Mouse (Mus musculus) liver, embryonic 15.5 days (tissue): Measurements from ENCODE around the gene Pigw. TPM values are rescaled to one million over a fixed set of nuclear protein-coding genes. Genes with fewer than 3 reads are reported as not detected.
"Not testable (repeated sequence)": the region's sequence is repeated elsewhere in the genome, so short reads cannot be mapped to it uniquely, and the experiment has no call there.

Experiments used
- ATAC-seq: fragments of 200-750 bp; cut with Nextera tagmentation; 2 replicates; pipeline ENCODE4 v1.8.0; 2017; ENCODE audit warnings: moderate number of reproducible peaks, mild to moderate bottlenecking, moderate library complexity; ENCODE audit not compliant: insufficient read depth
- H3K27ac ChIP-seq: fragments of 300-500 bp; sonication (generic); replicated peaks from 2 replicates; pipeline ENCODE4 v1.5.1; 2015; ENCODE audit warnings: mild to moderate bottlenecking, inconsistent platforms
- H3K27me3 ChIP-seq: fragments of 300-500 bp; sonication (generic); 2 replicates; pipeline ENCODE4 v1.6.1; 2015; ENCODE audit warnings: mild to moderate bottlenecking, inconsistent platforms
- H3K36me3 ChIP-seq: fragments of 300-500 bp; sonication (generic); replicated peaks from 2 replicates; pipeline ENCODE4 v1.6.1; 2015; ENCODE audit warnings: moderate library complexity, mild to moderate bottlenecking, inconsistent platforms
- H3K4me1 ChIP-seq: fragments of 300-500 bp; sonication (generic); replicated peaks from 2 replicates; pipeline ENCODE4 v1.6.1; 2015; ENCODE audit warnings: inconsistent platforms
- H3K4me2 ChIP-seq: fragments of 300-500 bp; sonication (generic); 2 replicates; pipeline ENCODE4 v1.6.1; 2015; ENCODE audit warnings: moderate library complexity, mild to moderate bottlenecking, inconsistent platforms
- H3K4me3 ChIP-seq: fragments of 300-500 bp; sonication (generic); replicated peaks from 2 replicates; pipeline ENCODE4 v1.5.1; 2015; ENCODE audit warnings: mild to moderate bottlenecking, inconsistent platforms
- H3K9ac ChIP-seq: fragments of 300-500 bp; sonication (generic); 2 replicates; pipeline ENCODE4 v1.6.1; 2015; ENCODE audit warnings: moderate library complexity, mild to moderate bottlenecking, inconsistent platforms
- H3K9me3 ChIP-seq: fragments of 300-500 bp; sonication (generic); replicated peaks from 2 replicates; pipeline ENCODE4 v1.6.1; 2016; ENCODE audit warnings: inconsistent platforms
- WGBS: fragments of 180-500 bp; shearing (Covaris S2); methylation state at CpG from one replicate; pipeline ENCODE4 v1.1.7; 2015; ENCODE audit warnings: mixed read lengths; ENCODE audit not compliant: insufficient replicate concordance; 5-methylcytosine and 5-hydroxymethylcytosine counted together
- microRNA-seq: library from miRNA; unstranded; fragments of <30 nt; microRNA quantifications from one replicate; pipeline ENCODE4, GENCODE M21; 2016
- polyA plus RNA-seq: library from polyadenylated mRNA; unstranded; fragments of >200 nt; fragmentation: Nextera tagmentation; extraction: Ambion mirVana; gene quantifications from 2 replicates; pipeline ENCODE4 v1.2.1, GENCODE M21; 2015

Gene Pigw
- polyA plus RNA-seq, 1 experiment from 2014 or later: 1.2 TPM

GRCm38 (mm10) chr11:84855285-84855684, 24.8 kb downstream of the Pigw start:
- Histone ChIP-seq H3K27me3 (no peaks in the 10 kb centered on the region), H3K36me3 (peaks cover 91% of the 10 kb centered on the region), H3K4me1 (no peaks in the 10 kb centered on the region), H3K9me3 (no peaks in the 10 kb centered on the region), H3K4me3 (no peak overlapping the region), H3K27ac (no peak overlapping the region), H3K9ac (no peak overlapping the region), H3K4me2 (no peak overlapping the region)
- 92% methylated on average over 6 of the region's 6 CpGs for WGBS
- ATAC-seq: no peak

GRCm38 (mm10) chr11:84847475-84848090, 32.5 kb downstream of the Pigw start:
- H3K27me3 ChIP-seq: no peaks in the 10 kb centered on the region
- WGBS: 84% methylated on average over 7 of the region's 7 CpGs
- no peaks in the 10 kb centered on the region for H3K4me1 ChIP-seq
- H3K9me3 ChIP-seq: no peaks in the 10 kb centered on the region
- H3K4me3 ChIP-seq: no peak overlapping the region
- H3K36me3 ChIP-seq: peaks cover 85% of the 10 kb centered on the region
- no peak for ATAC-seq
- no peak overlapping the region for H3K9ac ChIP-seq
- no peak overlapping the region for H3K4me2 ChIP-seq
- H3K27ac ChIP-seq: no peak overlapping the region

GRCm38 (mm10) chr11:84846741-84847474, 33.2 kb downstream of the Pigw start:
- no peak overlapping the region for H3K9ac ChIP-seq
- WGBS: 93% methylated on average over 15 of the region's 15 CpGs
- H3K4me1 ChIP-seq: no peaks in the 10 kb centered on the region
- H3K27ac ChIP-seq: no peak overlapping the region
- H3K4me3 ChIP-seq: no peak overlapping the region
- no peak for ATAC-seq
- H3K36me3 ChIP-seq: peaks cover 86% of the 10 kb centered on the region
- H3K4me2 ChIP-seq: no peak overlapping the region
- no peaks in the 10 kb centered on the region for H3K27me3 ChIP-seq
- H3K9me3 ChIP-seq: no peaks in the 10 kb centered on the region

GRCm38 (mm10) chr11:84839330-84839729, 40.8 kb downstream of the Pigw start:
- Histone ChIP-seq H3K4me1 (no peaks in the 10 kb centered on the region), H3K27me3 (no peaks in the 10 kb centered on the region), H3K36me3 (peaks cover 93% of the 10 kb centered on the region), H3K4me3 (no peak overlapping the region), H3K4me2 (no peak overlapping the region), H3K9ac (no peak overlapping the region), H3K9me3 (no peaks in the 10 kb centered on the region), H3K27ac (no peak overlapping the region)
- ATAC-seq: no peak
- 83% methylated on average over 2 of the region's 2 CpGs for WGBS

- Histone ChIP-seq H3K4me3 (peak overlapping the region; percentile 79), H3K36me3 (peaks cover 78% of the 10 kb centered on the region), H3K9ac (peak overlapping the region; percentile 97), H3K4me2 (peak overlapping the region; percentile 92), H3K4me1 (peaks cover 42% of the 10 kb centered on the region), H3K27ac (peak overlapping the region; percentile 98)
- 39% methylated on average over 11 of the region's 11 CpGs for WGBS
- H3K27me3 ChIP-seq, H3K9me3 ChIP-seq: not testable (repeated sequence)
- peak; percentile 3; the same call in 1 of the 2 replicates for ATAC-seq
Measured at GRCm38 (mm10) chr11:84829495-84829894, 50.6 kb downstream of the Pigw start.

- peak within 1 kb of the TSS; percentile 98 for H3K27ac ChIP-seq
- peaks cover 49% of the 10 kb centered on the region for H3K4me1 ChIP-seq
- no peaks in the 10 kb centered on the region for H3K27me3 ChIP-seq
- peak; percentile 90 for ATAC-seq
- peak within 1 kb of the TSS; percentile 92 for H3K4me2 ChIP-seq
- under 1% methylated on average over 62 of the region's 62 CpGs for WGBS
- H3K36me3 ChIP-seq: peaks cover 77% of the 10 kb centered on the region
- no peaks in the 10 kb centered on the region for H3K9me3 ChIP-seq
- peak within 1 kb of the TSS; percentile 97 for H3K9ac ChIP-seq
- peak within 1 kb of the TSS; percentile 79 for H3K4me3 ChIP-seq
Measured at GRCm38 (mm10) chr11:84828516-84829399, 51.3 kb downstream of the Pigw start, which contains the start of gene Dhrs11. Dhrs11 (minus strand) TSS chr11:84828994.

- Histone ChIP-seq H3K36me3 (peaks cover 74% of the 10 kb centered on the region), H3K4me3 (peak overlapping the region; percentile 79), H3K9me3 (no peaks in the 10 kb centered on the region), H3K4me1 (peaks cover 53% of the 10 kb centered on the region), H3K27me3 (no peaks in the 10 kb centered on the region), H3K27ac (peak overlapping the region; percentile 98), H3K4me2 (peak overlapping the region; percentile 92), H3K9ac (peak overlapping the region; percentile 97)
- 27% methylated on average over 3 of the region's 3 CpGs for WGBS
- no peak for ATAC-seq
Measured at GRCm38 (mm10) chr11:84827901-84828503, 52.1 kb downstream of the Pigw start.

GRCm38 (mm10) chr11:84827492-84827891, 52.6 kb downstream of the Pigw start:
- Histone ChIP-seq H3K9me3 (no peaks in the 10 kb centered on the region), H3K27ac (peak overlapping the region; percentile 98), H3K36me3 (peaks cover 74% of the 10 kb centered on the region), H3K4me2 (peak overlapping the region; percentile 92), H3K27me3 (no peaks in the 10 kb centered on the region), H3K4me3 (peak overlapping the region; percentile 79), H3K9ac (peak overlapping the region; percentile 97), H3K4me1 (peaks cover 58% of the 10 kb centered on the region)
- no peak for ATAC-seq

Small RNA genes within 50 kb of the gene (microRNA-seq; reads per million reads assigned to microRNA genes)
- not detected for gene Gm23564

Other genes starting within 250 kb of the Pigw start
- gene Mrm1, start 60.8 kb downstream of the Pigw start, polyA plus RNA-seq: 13.5 and 16.7 TPM in 2 replicates
- 246 and 274 TPM in 2 replicates for gene Dhrs11, start 51.3 kb downstream of the Pigw start, polyA plus RNA-seq
- 55.4 and 56.1 TPM in 2 replicates for gene Ggnbp2, start 9.5 kb downstream of the Pigw start, polyA plus RNA-seq
- 3.4 and 3.8 TPM in 2 replicates for gene Myo19, start 137 bp downstream of the Pigw start, polyA plus RNA-seq
- gene Znhit3, start 36.1 kb upstream of the Pigw start, polyA plus RNA-seq: 33.3 and 34.8 TPM in 2 replicates
- gene Car4, start 77.5 kb upstream of the Pigw start, polyA plus RNA-seq: 0.16 and 0.50 TPM in 2 replicates